Mouse (Mus musculus) kidney, adult 2 months (tissue): ENCODE results near the gene AL607142.1.

Experiments used
- CTCF ChIP-seq: fragments of 200-500 bp; conservative IDR thresholded peaks from 2 replicates; pipeline ENCODE4 v1.5.1; 2011; ENCODE audit warnings: low read depth, mild to moderate bottlenecking, control low read depth, low read length, moderate library complexity, mixed read lengths; ENCODE audit not compliant: insufficient read depth, insufficient read length
- POLR2A ChIP-seq: fragments of 200-500 bp; IDR thresholded peaks from one replicate; pipeline ENCODE4 v1.6.1; 2011; ENCODE audit warnings: low read depth, low read length, control low read depth

DNA sequence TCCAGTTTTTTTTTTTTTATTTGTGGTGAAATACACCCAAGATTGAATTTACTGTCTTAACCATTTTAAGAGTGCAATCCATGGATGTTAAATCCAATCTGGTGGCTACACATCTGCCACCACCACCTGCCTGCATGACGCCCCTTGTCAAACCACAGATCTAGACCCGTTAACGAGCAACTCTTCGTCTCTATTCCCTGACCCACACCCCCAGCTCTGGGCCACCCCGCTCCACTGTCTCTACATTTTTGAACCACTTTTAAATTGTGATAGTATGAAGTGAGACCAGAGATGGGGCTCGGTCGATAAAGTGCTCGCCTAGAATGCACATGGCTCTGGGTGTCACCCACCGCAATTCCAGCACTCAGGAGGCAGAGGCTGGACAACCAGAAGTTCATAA is 8.3 kb upstream of the AL607142.1 start:
- TF ChIP-seq CTCF (no peak), POLR2A (no peak)
